Mouse (Mus musculus) neural tube, embryonic 11.5 days (tissue): ENCODE measurements around the gene Cenpu. TPM values are rescaled to one million over a fixed set of nuclear protein-coding genes. Genes with fewer than 3 reads are reported as not detected.

ENCODE experiments used
- polyA plus RNA-seq: library from polyadenylated mRNA; unstranded; fragments of >200 nt; fragmentation: Nextera tagmentation; extraction: Ambion mirVana; gene quantifications from 2 replicates; pipeline ENCODE4 v1.2.1, GENCODE M21; 2014

The Cenpu gene
- polyA plus RNA-seq, 1 experiment from 2014 or later: 30.0 TPM

Other genes starting within 250 kb of the Cenpu start
- 12.6 and 13.5 TPM in 2 replicates for gene Acsl1, start 81.0 kb upstream of the Cenpu start, polyA plus RNA-seq
- 11.2 and 12.9 TPM in 2 replicates for gene Primpol, start 65.2 kb downstream of the Cenpu start, polyA plus RNA-seq
- gene Casp3, start 65.3 kb downstream of the Cenpu start, polyA plus RNA-seq: 155 and 166 TPM in 2 replicates
- gene Irf2, start 187.7 kb downstream of the Cenpu start, polyA plus RNA-seq: 10.1 and 14.1 TPM in 2 replicates